Mouse (Mus musculus): ENCODE measurements around the gene Tex2. TPM values are rescaled to one million over a fixed set of nuclear protein-coding genes. Genes with fewer than 3 reads are reported as not detected.

The Tex2 gene
- polyA plus RNA-seq, 1 experiment from 2014 or later, result 39.5 TPM

GRCm38 (mm10) chr11:106566040-106566785, 47.0 kb downstream of the Tex2 start:
- Histone ChIP-seq H3K9ac (replicated peaks; ENCODE audit: low read depth, low read length) (no peak overlapping the region), H3K9me3 (ENCODE audit: control insufficient read depth, low read length) (no peaks in the 10 kb centered on the region), H3K36me3 (ENCODE audit: control insufficient read depth, insufficient read depth, low read length) (0 out of 2 replicates have a peak, but pooled peaks cover 8% of the 10 kb centered on the region), H3K27me3 (ENCODE audit: control insufficient read depth, insufficient read depth, low read length) (no peaks in the 10 kb centered on the region), H3K4me3 (ENCODE audit: low read depth, low read length) (no peak overlapping the region), H3K4me1 (ENCODE audit: control insufficient read depth, insufficient read depth, low read length) (no peaks in the 10 kb centered on the region), H3K27ac (ENCODE audit: low read depth, low read length) (no peak overlapping the region), H3K4me2 (ENCODE audit: low read depth, low read length) (no peak overlapping the region)
- 98% methylated on average over 8 of the region's 8 CpGs for WGBS
- no peak for ATAC-seq (ENCODE audit: low read depth)

GRCm38 (mm10) chr11:106564261-106564660, 49.0 kb downstream of the Tex2 start:
- Histone ChIP-seq H3K27me3 (ENCODE audit: control insufficient read depth, insufficient read depth, low read length) (no peaks in the 10 kb centered on the region), H3K36me3 (ENCODE audit: control insufficient read depth, insufficient read depth, low read length) (0 out of 2 replicates have a peak, but pooled peaks cover 8% of the 10 kb centered on the region), H3K9me3 (ENCODE audit: control insufficient read depth, low read length) (no peaks in the 10 kb centered on the region), H3K9ac (replicated peaks; ENCODE audit: low read depth, low read length) (no peak overlapping the region), H3K27ac (ENCODE audit: low read depth, low read length) (no peak overlapping the region), H3K4me2 (ENCODE audit: low read depth, low read length) (no peak overlapping the region), H3K4me1 (ENCODE audit: control insufficient read depth, insufficient read depth, low read length) (no peaks in the 10 kb centered on the region), H3K4me3 (ENCODE audit: low read depth, low read length) (no peak overlapping the region)
- no peak for ATAC-seq (ENCODE audit: low read depth)
- 81% methylated on average over 12 of the region's 12 CpGs for WGBS

GRCm38 (mm10) chr11:106562707-106563106, 50.5 kb downstream of the Tex2 start:
- WGBS, result 85% methylated on average over 4 of the region's 4 CpGs
- Histone ChIP-seq H3K27me3 (ENCODE audit: control insufficient read depth, insufficient read depth, low read length) (no peaks in the 10 kb centered on the region), H3K36me3 (ENCODE audit: control insufficient read depth, insufficient read depth, low read length) (0 out of 2 replicates have a peak, but pooled peaks cover 5% of the 10 kb centered on the region), H3K9me3 (ENCODE audit: control insufficient read depth, low read length) (no peaks in the 10 kb centered on the region), H3K4me1 (ENCODE audit: control insufficient read depth, insufficient read depth, low read length) (no peaks in the 10 kb centered on the region), H3K4me3 (ENCODE audit: low read depth, low read length) (no peak overlapping the region), H3K9ac (replicated peaks; ENCODE audit: low read depth, low read length) (no peak overlapping the region), H3K4me2 (ENCODE audit: low read depth, low read length) (no peak overlapping the region), H3K27ac (ENCODE audit: low read depth, low read length) (no peak overlapping the region)
- no peak for ATAC-seq (ENCODE audit: low read depth)

GRCm38 (mm10) chr11:106559773-106560172, 53.5 kb downstream of the Tex2 start:
- Histone ChIP-seq H3K27ac (ENCODE audit: low read depth, low read length) (no peak overlapping the region), H3K36me3 (ENCODE audit: control insufficient read depth, insufficient read depth, low read length) (no peaks in the 10 kb centered on the region), H3K9ac (replicated peaks; ENCODE audit: low read depth, low read length) (no peak overlapping the region), H3K4me1 (ENCODE audit: control insufficient read depth, insufficient read depth, low read length) (no peaks in the 10 kb centered on the region), H3K27me3 (ENCODE audit: control insufficient read depth, insufficient read depth, low read length) (no peaks in the 10 kb centered on the region), H3K4me3 (ENCODE audit: low read depth, low read length) (no peak overlapping the region), H3K4me2 (ENCODE audit: low read depth, low read length) (no peak overlapping the region), H3K9me3 (ENCODE audit: control insufficient read depth, low read length) (no peaks in the 10 kb centered on the region)
- no peak for ATAC-seq (ENCODE audit: low read depth)
- WGBS, result 88% methylated on average over 7 of the region's 7 CpGs

- Histone ChIP-seq H3K36me3 (ENCODE audit: control insufficient read depth, insufficient read depth, low read length) (no peaks in the 10 kb centered on the region), H3K27me3 (ENCODE audit: control insufficient read depth, insufficient read depth, low read length) (no peaks in the 10 kb centered on the region), H3K4me1 (ENCODE audit: control insufficient read depth, insufficient read depth, low read length) (no peaks in the 10 kb centered on the region), H3K9ac (replicated peaks; ENCODE audit: low read depth, low read length) (no peak overlapping the region), H3K27ac (ENCODE audit: low read depth, low read length) (no peak overlapping the region), H3K4me3 (ENCODE audit: low read depth, low read length) (no peak overlapping the region), H3K9me3 (ENCODE audit: control insufficient read depth, low read length) (no peaks in the 10 kb centered on the region), H3K4me2 (ENCODE audit: low read depth, low read length) (no peak overlapping the region)
- no peak for ATAC-seq (ENCODE audit: low read depth)
- 68% methylated on average over 4 of the region's 4 CpGs for WGBS
Observed at GRCm38 (mm10) chr11:106558008-106558407, 55.2 kb downstream of the Tex2 start.

- no peak for ATAC-seq (ENCODE audit: low read depth)
- 90% methylated on average over 7 of the region's 7 CpGs for WGBS
- H3K36me3 ChIP-seq (ENCODE audit: control insufficient read depth, insufficient read depth, low read length), result no peaks in the 10 kb centered on the region
Observed at GRCm38 (mm10) chr11:106557398-106557797, 55.8 kb downstream of the Tex2 start.

GRCm38 (mm10) chr11:106556689-106557088, 56.5 kb downstream of the Tex2 start:
- 79% methylated on average over 4 of the region's 4 CpGs for WGBS
- no peaks in the 10 kb centered on the region for H3K4me1 ChIP-seq (ENCODE audit: control insufficient read depth, insufficient read depth, low read length)
- ATAC-seq (ENCODE audit: low read depth), result no peak
- H3K9me3 ChIP-seq (ENCODE audit: control insufficient read depth, low read length), result no peaks in the 10 kb centered on the region
- H3K9ac ChIP-seq (replicated peaks; ENCODE audit: low read depth, low read length), result no peak overlapping the region
- no peak overlapping the region for H3K4me2 ChIP-seq (ENCODE audit: low read depth, low read length)
- no peaks in the 10 kb centered on the region for H3K36me3 ChIP-seq (ENCODE audit: control insufficient read depth, insufficient read depth, low read length)
- no peak overlapping the region for H3K27ac ChIP-seq (ENCODE audit: low read depth, low read length)
- no peak overlapping the region for H3K4me3 ChIP-seq (ENCODE audit: low read depth, low read length)
- H3K27me3 ChIP-seq (ENCODE audit: control insufficient read depth, insufficient read depth, low read length), result no peaks in the 10 kb centered on the region

More at GRCm38 (mm10) chr11:106557398-106557797, 55.8 kb downstream of the Tex2 start:
- no peak overlapping the region for H3K9ac ChIP-seq (replicated peaks; ENCODE audit: low read depth, low read length)
- no peak overlapping the region for H3K4me2 ChIP-seq (ENCODE audit: low read depth, low read length)
- no peak overlapping the region for H3K27ac ChIP-seq (ENCODE audit: low read depth, low read length)
- no peaks in the 10 kb centered on the region for H3K27me3 ChIP-seq (ENCODE audit: control insufficient read depth, insufficient read depth, low read length)
- H3K4me3 ChIP-seq (ENCODE audit: low read depth, low read length), result no peak overlapping the region
- no peaks in the 10 kb centered on the region for H3K9me3 ChIP-seq (ENCODE audit: control insufficient read depth, low read length)
- H3K4me1 ChIP-seq (ENCODE audit: control insufficient read depth, insufficient read depth, low read length), result no peaks in the 10 kb centered on the region

- no peaks in the 10 kb centered on the region for H3K4me1 ChIP-seq (ENCODE audit: control insufficient read depth, insufficient read depth, low read length)
- no peaks in the 10 kb centered on the region for H3K27me3 ChIP-seq (ENCODE audit: control insufficient read depth, insufficient read depth, low read length)
- no peaks in the 10 kb centered on the region for H3K36me3 ChIP-seq (ENCODE audit: control insufficient read depth, insufficient read depth, low read length)
- no peak overlapping the region for H3K27ac ChIP-seq (ENCODE audit: low read depth, low read length)
- no peak overlapping the region for H3K4me2 ChIP-seq (ENCODE audit: low read depth, low read length)
- WGBS, result 65% methylated on average over 10 of the region's 10 CpGs
- H3K9ac ChIP-seq (replicated peaks; ENCODE audit: low read depth, low read length), result no peak overlapping the region
- no peak for ATAC-seq (ENCODE audit: low read depth)
- no peak overlapping the region for H3K4me3 ChIP-seq (ENCODE audit: low read depth, low read length)
- no peaks in the 10 kb centered on the region for H3K9me3 ChIP-seq (ENCODE audit: control insufficient read depth, low read length)
Observed at GRCm38 (mm10) chr11:106555805-106556615, 57.2 kb downstream of the Tex2 start.

- 92% methylated on average over 4 of the region's 4 CpGs for WGBS
- H3K9me3 ChIP-seq (ENCODE audit: control insufficient read depth, low read length), result no peaks in the 10 kb centered on the region
- no peaks in the 10 kb centered on the region for H3K27me3 ChIP-seq (ENCODE audit: control insufficient read depth, insufficient read depth, low read length)
- ATAC-seq (ENCODE audit: low read depth), result no peak
- no peaks in the 10 kb centered on the region for H3K4me1 ChIP-seq (ENCODE audit: control insufficient read depth, insufficient read depth, low read length)
- no peak overlapping the region for H3K9ac ChIP-seq (replicated peaks; ENCODE audit: low read depth, low read length)
- H3K4me2 ChIP-seq (ENCODE audit: low read depth, low read length), result no peak overlapping the region
- no peak overlapping the region for H3K27ac ChIP-seq (ENCODE audit: low read depth, low read length)
- H3K4me3 ChIP-seq (ENCODE audit: low read depth, low read length), result no peak overlapping the region
- H3K36me3 ChIP-seq (ENCODE audit: control insufficient read depth, insufficient read depth, low read length), result no peaks in the 10 kb centered on the region
Observed at GRCm38 (mm10) chr11:106550398-106550797, 62.8 kb downstream of the Tex2 start.

Data from neural tube, embryonic 14.5 days (tissue).